Mouse (Mus musculus) bone marrow, adult 2 months (tissue): ENCODE data around the gene Slc45a2. TPM values are rescaled to one million over a fixed set of nuclear protein-coding genes. Genes with fewer than 3 reads are reported as not detected.
"Not testable (repeated sequence)": the region's sequence is repeated elsewhere in the genome, so short reads cannot be mapped to it uniquely, and the experiment has no call there.

Experiments
- H3K27ac ChIP-seq: fragments of 200-500 bp; 2 replicates; pipeline ENCODE4 v1.5.1; 2012; ENCODE audit warnings: low read depth, mild to moderate bottlenecking, control low read depth, inconsistent platforms, low read length; ENCODE audit not compliant: control insufficient read depth, poor library complexity, insufficient read depth
- H3K4me1 ChIP-seq: fragments of 200-500 bp; 2 replicates; pipeline ENCODE4 v1.6.1; 2011; ENCODE audit warnings: low read length; ENCODE audit not compliant: control insufficient read depth, insufficient read depth
- H3K4me3 ChIP-seq: fragments of 200-500 bp; replicated peaks from 2 replicates; pipeline ENCODE3; 2011; ENCODE audit warnings: mild to moderate bottlenecking, low read depth, low read length, control low read depth; ENCODE audit not compliant: control insufficient read depth
- CTCF ChIP-seq: fragments of 200-500 bp; IDR thresholded peaks from 2 replicates; pipeline ENCODE4 v1.5.1; 2011; ENCODE audit warnings: low read length, control low read depth; ENCODE audit not compliant: control insufficient read depth, insufficient read depth
- POLR2A ChIP-seq: fragments of 200-500 bp; IDR thresholded peaks from 2 replicates; pipeline ENCODE4 v1.6.1; 2011; ENCODE audit warnings: low read depth, mild to moderate bottlenecking, control low read depth, low read length, borderline replicate concordance; ENCODE audit not compliant: control insufficient read depth
- WGBS: fragments of 180-500 bp; shearing (Covaris S2); methylation state at CpG from one replicate; pipeline ENCODE4 v1.1.7; 2018; 5-methylcytosine and 5-hydroxymethylcytosine counted together
- polyA plus RNA-seq: library from polyadenylated mRNA; stranded (reverse); fragments of >200 nt; gene quantifications from 2 replicates; pipeline ENCODE4 v1.2.4, GENCODE M21; 2011; ENCODE audit warnings: low replicate concordance; ENCODE audit not compliant: missing spikeins, insufficient read depth, insufficient read length

The Slc45a2 gene
- polyA plus RNA-seq, 1 experiment: not detected

- 87% methylated on average over 6 of the region's 6 CpGs for WGBS
- TF ChIP-seq POLR2A (no peak), CTCF (no peak)
- H3K4me1 ChIP-seq: no peaks in the 10 kb centered on the region
- no peak overlapping the region for H3K4me3 ChIP-seq
- H3K27ac ChIP-seq: no peak overlapping the region
Measured at GRCm38 (mm10) chr15:10985756-10986155, 14.8 kb upstream of the Slc45a2 start.

- H3K4me1 ChIP-seq, H3K4me3 ChIP-seq, H3K27ac ChIP-seq: not testable (repeated sequence)
- 72% methylated on average over 2 of the region's 2 CpGs for WGBS
Measured at GRCm38 (mm10) chr15:10986477-10986876, 14.0 kb upstream of the Slc45a2 start.

DNA sequence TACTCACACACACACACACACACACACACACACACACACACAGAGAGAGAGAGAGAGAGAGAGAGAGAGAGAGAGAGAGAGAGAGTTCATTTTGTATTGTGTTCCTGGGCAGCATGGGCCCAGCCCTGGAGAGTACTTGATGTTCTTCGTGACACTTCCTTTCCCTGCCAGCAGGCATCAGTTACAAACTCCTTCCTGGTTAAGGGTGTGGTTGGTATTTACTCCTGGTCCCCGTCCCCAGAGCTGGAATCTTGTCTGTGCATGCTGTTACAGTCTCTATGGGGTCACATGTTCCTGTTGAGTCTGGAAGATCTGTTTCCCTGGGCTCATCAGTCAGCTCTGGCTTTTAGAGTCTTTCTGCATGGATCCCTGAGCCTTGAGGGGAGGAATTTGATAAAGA lies 10.1 kb upstream of the Slc45a2 start:
- 63% methylated on average over 2 of the region's 2 CpGs for WGBS
- no peak overlapping the region for H3K4me3 ChIP-seq
- no peak overlapping the region for H3K27ac ChIP-seq
- H3K4me1 ChIP-seq: no peaks in the 10 kb centered on the region
- TF ChIP-seq CTCF (no peak), POLR2A (no peak)

GRCm38 (mm10) chr15:10991566-10991965 lies 9.0 kb upstream of the Slc45a2 start:
- TF ChIP-seq POLR2A (no peak), CTCF (no peak)
- Histone ChIP-seq H3K4me3 (no peak overlapping the region), H3K4me1 (no peaks in the 10 kb centered on the region), H3K27ac (no peak overlapping the region)
- 80% methylated on average over 1 of the region's 1 CpGs for WGBS

DNA sequence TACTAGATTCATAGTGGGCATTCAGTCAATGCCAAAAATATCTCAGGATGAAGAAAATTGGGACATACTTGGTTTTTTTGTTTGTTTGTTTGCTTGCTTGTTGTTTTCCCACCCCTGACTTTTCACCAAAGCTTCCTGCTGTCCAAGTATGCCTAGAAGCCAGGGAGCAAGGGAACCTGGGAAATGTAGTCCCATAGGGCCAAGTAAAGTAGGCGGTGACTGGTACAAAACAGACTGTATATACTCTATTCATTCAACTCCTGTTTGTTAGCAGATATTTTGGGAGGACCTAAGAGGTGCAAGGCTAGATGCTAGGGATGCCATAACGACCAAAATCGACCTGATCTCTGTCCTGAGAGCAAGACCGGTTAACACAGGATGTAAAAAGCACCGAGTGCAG lies 689 bp upstream of the Slc45a2 start:
- no peak overlapping the region for H3K4me3 ChIP-seq
- TF ChIP-seq CTCF: no peak
- no peak for TF ChIP-seq POLR2A
- WGBS: 53% methylated on average over 5 of the region's 5 CpGs

GRCm38 (mm10) chr15:11003791-11004190 lies 3.3 kb downstream of the Slc45a2 start:
- Histone ChIP-seq H3K4me1 (no peaks in the 10 kb centered on the region), H3K27ac (no peak overlapping the region), H3K4me3 (no peak overlapping the region)
- no peak for TF ChIP-seq POLR2A
- no peak for TF ChIP-seq CTCF
- WGBS: 79% methylated on average over 4 of the region's 4 CpGs

More for the DNA sequence above, 689 bp upstream of the Slc45a2 start:
- Histone ChIP-seq H3K27ac (no peak overlapping the region), H3K4me1 (no peaks in the 10 kb centered on the region)

DNA sequence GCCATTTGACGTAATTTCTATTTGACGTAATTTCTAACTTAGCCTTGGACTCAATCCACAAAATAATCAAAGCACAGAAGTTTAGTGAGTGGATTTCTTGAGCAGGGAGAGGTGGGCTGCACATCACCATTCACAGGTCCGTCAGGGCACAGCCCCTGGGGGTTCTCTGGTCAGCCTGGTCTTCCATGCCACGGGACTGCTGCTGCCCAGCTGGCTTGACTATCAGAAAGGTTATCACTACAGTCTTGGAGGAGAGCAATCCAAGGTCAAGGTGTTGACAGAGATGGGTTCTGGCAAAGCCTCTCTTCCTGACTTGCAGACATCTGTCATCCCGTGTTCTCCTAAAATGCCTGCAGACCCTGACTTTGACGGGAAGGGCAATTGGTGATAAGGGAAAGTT lies 4.1 kb downstream of the Slc45a2 start:
- Histone ChIP-seq H3K4me3 (no peak overlapping the region), H3K27ac (no peak overlapping the region), H3K4me1 (no peaks in the 10 kb centered on the region)
- WGBS: 79% methylated on average over 6 of the region's 6 CpGs
- TF ChIP-seq POLR2A (no peak), CTCF (no peak)

- 34% methylated on average over 5 of the region's 5 CpGs for WGBS
Measured at GRCm38 (mm10) chr15:11008756-11009155, 8.2 kb downstream of the Slc45a2 start.

DNA sequence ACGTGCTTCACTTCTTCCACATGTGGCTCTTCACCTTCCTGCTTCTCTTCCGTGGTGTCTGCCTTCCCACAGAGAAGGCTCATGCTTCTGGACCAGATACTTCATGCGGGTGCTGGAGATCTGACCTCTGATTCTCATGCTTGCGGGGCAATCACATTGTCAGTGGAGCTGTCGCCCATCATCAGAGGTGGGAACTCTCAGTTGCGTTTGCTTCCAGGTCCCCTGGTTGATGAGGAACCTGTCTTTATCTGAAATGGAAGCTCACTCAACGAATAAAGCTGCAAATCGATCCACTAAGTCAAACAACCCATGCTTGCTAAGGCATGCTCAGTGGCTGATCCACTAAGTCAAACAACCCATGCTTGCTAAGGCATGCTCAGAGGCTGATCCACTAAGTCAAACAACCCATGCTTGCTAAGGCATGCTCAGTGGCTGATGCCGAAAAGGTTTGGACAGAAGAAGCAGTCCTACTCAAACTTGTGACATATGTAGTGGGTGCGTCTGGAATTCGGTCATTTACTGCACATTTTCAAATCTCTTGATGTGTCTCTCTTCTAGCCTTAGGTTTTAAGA lies 10.5 kb downstream of the Slc45a2 start:
- Histone ChIP-seq H3K27ac (no peak overlapping the region), H3K4me1 (no peaks in the 10 kb centered on the region), H3K4me3 (no peak overlapping the region)
- TF ChIP-seq CTCF (no peak), POLR2A (no peak)
- WGBS: 82% methylated on average over 11 of the region's 11 CpGs

More at GRCm38 (mm10) chr15:11008756-11009155, 8.2 kb downstream of the Slc45a2 start:
- no peak overlapping the region for H3K27ac ChIP-seq
- TF ChIP-seq CTCF (no peak), POLR2A (no peak)
- no peak overlapping the region for H3K4me3 ChIP-seq
- no peaks in the 10 kb centered on the region for H3K4me1 ChIP-seq

- Histone ChIP-seq H3K4me1 (no peaks in the 10 kb centered on the region), H3K27ac (no peak overlapping the region), H3K4me3 (no peak overlapping the region)
- TF ChIP-seq CTCF: no peak
- TF ChIP-seq POLR2A: no peak
- 61% methylated on average over 2 of the region's 2 CpGs for WGBS
Measured at GRCm38 (mm10) chr15:11014931-11015330, 14.4 kb downstream of the Slc45a2 start.
